Mouse (Mus musculus) forebrain, embryonic 15.5 days (tissue): ENCODE data around the gene Rpl13. TPM values are rescaled to one million over a fixed set of nuclear protein-coding genes. Genes with fewer than 3 reads are reported as not detected.

Experiments
- ATAC-seq: fragments of 200-750 bp; cut with Nextera tagmentation; replicated peaks from 2 replicates; pipeline ENCODE4 v1.8.0; 2017; ENCODE audit warnings: mild to moderate bottlenecking, moderate TSS enrichment, moderate library complexity
- H3K27ac ChIP-seq: fragments of 300-500 bp; sonication (generic); replicated peaks from 2 replicates; pipeline ENCODE4 v1.5.1; 2015; ENCODE audit warnings: mild to moderate bottlenecking, inconsistent platforms
- H3K27me3 ChIP-seq: fragments of 300-500 bp; sonication (generic); 2 replicates; pipeline ENCODE4 v1.6.1; 2015; ENCODE audit warnings: inconsistent platforms
- H3K36me3 ChIP-seq: fragments of 300-500 bp; sonication (generic); 2 replicates; pipeline ENCODE4 v1.6.1; 2015; ENCODE audit warnings: mild to moderate bottlenecking, inconsistent platforms
- H3K4me1 ChIP-seq: fragments of 300-500 bp; sonication (generic); 2 replicates; pipeline ENCODE4 v1.6.1; 2015; ENCODE audit warnings: inconsistent platforms
- H3K4me2 ChIP-seq: fragments of 300-500 bp; sonication (generic); replicated peaks from 2 replicates; pipeline ENCODE4 v1.6.1; 2015; ENCODE audit warnings: mild to moderate bottlenecking, inconsistent platforms
- H3K4me3 ChIP-seq: fragments of 300-500 bp; sonication (generic); 2 replicates; pipeline ENCODE4 v1.5.1; 2015; ENCODE audit warnings: mild to moderate bottlenecking, inconsistent platforms
- H3K9ac ChIP-seq: fragments of 300-500 bp; sonication (generic); replicated peaks from 2 replicates; pipeline ENCODE4 v1.6.1; 2015; ENCODE audit warnings: mild to moderate bottlenecking, inconsistent platforms
- H3K9me3 ChIP-seq: fragments of 300-500 bp; sonication (generic); 2 replicates; pipeline ENCODE4 v1.6.1; 2016; ENCODE audit warnings: inconsistent platforms
- WGBS: fragments of 180-500 bp; shearing (Covaris S2); methylation state at CpG from one replicate; pipeline ENCODE4 v1.1.7; 2015; ENCODE audit warnings: mixed read lengths; 5-methylcytosine and 5-hydroxymethylcytosine counted together
- polyA plus RNA-seq: library from polyadenylated mRNA; unstranded; fragments of >200 nt; fragmentation: Nextera tagmentation; extraction: Ambion mirVana; gene quantifications from 2 replicates; pipeline ENCODE4 v1.2.1, GENCODE M21; 2015

Gene Rpl13
- 886 and 899 TPM in 2 replicates for polyA plus RNA-seq

- peak; percentile 97 for ATAC-seq
- peaks cover 32% of the 10 kb centered on the region for H3K36me3 ChIP-seq
- H3K4me3 ChIP-seq = peak within 1 kb of the TSS; percentile 85
- H3K9ac ChIP-seq = peak within 1 kb of the TSS; percentile 95
- no peaks in the 10 kb centered on the region for H3K9me3 ChIP-seq
- peak within 1 kb of the TSS; percentile 95 for H3K27ac ChIP-seq
- peak within 1 kb of the TSS; percentile 69 for H3K4me2 ChIP-seq
- H3K4me1 ChIP-seq = peaks cover 19% of the 10 kb centered on the region
- no peaks in the 10 kb centered on the region for H3K27me3 ChIP-seq
- 1% methylated on average over 48 of the region's 56 CpGs for WGBS
Measured at GRCm38 (mm10) chr8:123101735-123102685, at the start of gene Rpl13. Rpl13 (plus strand) TSS chr8:123102350.

GRCm38 (mm10) chr8:123062721-123063120 is 39.4 kb upstream of the Rpl13 start, which contains the start of gene Spg7:
Spg7 (plus strand) TSS chr8:123062942.
- no peak within 1 kb of the TSS for H3K4me3 ChIP-seq
- peaks cover 25% of the 10 kb centered on the region for H3K4me1 ChIP-seq
- H3K27me3 ChIP-seq = no peaks in the 10 kb centered on the region
- no peaks in the 10 kb centered on the region for H3K9me3 ChIP-seq
- 0 out of 2 replicates have a peak within 1 kb of the TSS, but pooled peaks have one; percentile 87 for H3K9ac ChIP-seq
- no peak within 1 kb of the TSS for H3K4me2 ChIP-seq
- H3K36me3 ChIP-seq = no peaks in the 10 kb centered on the region; the same call in 1 of the 2 replicates
- ATAC-seq = no peak
- H3K27ac ChIP-seq = no peak within 1 kb of the TSS
- 74% methylated on average over 7 of the region's 7 CpGs for WGBS

- Histone ChIP-seq H3K27me3 (no peaks in the 10 kb centered on the region), H3K9me3 (no peaks in the 10 kb centered on the region), H3K36me3 (no peaks in the 10 kb centered on the region; the same call in 1 of the 2 replicates), H3K27ac (peak overlapping the region; percentile 94; the same call in 1 of the 2 replicates), H3K4me3 (peak overlapping the region; percentile 84; the same call in 1 of the 2 replicates), H3K4me1 (peaks cover 25% of the 10 kb centered on the region), H3K9ac (peak overlapping the region; percentile 87), H3K4me2 (peak overlapping the region; percentile 63)
- WGBS = 78% methylated on average over 4 of the region's 4 CpGs
- no peak for ATAC-seq
Measured at GRCm38 (mm10) chr8:123064072-123064471, 38.1 kb upstream of the Rpl13 start.

DNA sequence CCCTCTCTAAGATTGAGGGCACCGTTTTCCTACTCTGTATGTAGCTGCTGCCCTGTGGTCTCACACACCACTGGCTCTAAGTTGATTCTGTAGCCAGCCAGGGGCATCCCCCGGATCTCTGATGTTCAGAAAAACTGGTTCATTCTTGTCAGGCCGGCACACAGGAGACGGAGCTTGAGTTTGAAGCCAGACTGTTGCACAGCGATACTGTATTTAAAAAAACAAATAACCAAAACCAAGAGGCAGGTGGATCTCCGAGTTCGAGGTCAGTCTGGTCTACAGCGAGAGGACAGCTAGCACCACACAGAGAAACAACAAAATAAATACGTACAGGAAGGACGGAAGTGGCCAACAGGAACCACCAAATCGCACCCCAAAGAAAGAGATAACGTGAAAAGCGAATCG is 37.3 kb upstream of the Rpl13 start:
- Histone ChIP-seq H3K4me2 (peak overlapping the region; percentile 63), H3K4me1 (peaks cover 25% of the 10 kb centered on the region)
- WGBS = 2% methylated on average over 14 of the region's 14 CpGs

DNA sequence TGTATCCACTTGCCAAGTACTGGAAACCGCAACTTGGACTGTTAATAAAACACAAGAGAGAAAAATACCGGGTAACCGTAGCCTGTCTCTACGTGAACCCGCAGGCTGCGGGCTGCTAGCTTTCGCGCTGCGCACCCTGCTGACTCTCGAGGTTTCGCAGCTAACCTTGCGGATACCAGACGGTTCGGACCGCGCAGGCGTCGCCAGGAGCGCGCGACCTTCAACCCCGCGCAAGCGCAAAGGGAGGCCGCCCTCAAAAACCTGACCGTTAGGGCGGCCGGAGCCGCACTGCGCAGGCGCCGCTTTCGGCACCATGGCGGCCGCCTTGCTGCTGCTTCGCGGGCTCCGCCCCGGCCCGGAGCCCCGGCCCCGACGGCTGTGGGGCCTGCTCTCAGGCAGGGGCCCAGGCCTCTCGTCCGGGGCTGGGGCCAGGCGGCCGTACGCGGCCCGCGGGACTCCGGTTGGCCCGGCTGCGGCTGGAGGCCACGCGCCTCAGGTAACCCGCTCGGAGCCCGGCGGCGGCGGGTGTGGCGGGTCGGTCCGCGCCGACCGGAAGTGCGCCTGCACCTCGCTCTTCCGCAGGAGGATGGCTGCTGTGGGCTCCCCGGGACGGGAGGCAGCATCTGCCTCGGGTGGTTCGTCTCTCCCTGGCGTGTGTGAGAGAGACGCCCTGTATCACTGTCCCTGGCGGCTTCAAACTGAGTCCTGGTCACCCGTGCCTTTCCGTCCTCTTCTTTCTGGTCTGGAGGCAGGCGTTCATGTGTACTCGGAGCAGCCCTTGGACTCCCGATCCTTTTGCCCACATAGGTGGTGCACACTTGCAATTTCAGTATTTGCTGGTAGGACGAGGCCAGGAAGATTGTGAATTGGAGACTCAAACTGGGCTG is 36.7 kb upstream of the Rpl13 start:
- peaks cover 4% of the 10 kb centered on the region for H3K36me3 ChIP-seq
- under 1% methylated on average over 84 of the region's 84 CpGs for WGBS

More for the DNA sequence above, 37.3 kb upstream of the Rpl13 start:
- no peaks in the 10 kb centered on the region; the same call in 1 of the 2 replicates for H3K36me3 ChIP-seq
- H3K9me3 ChIP-seq = no peaks in the 10 kb centered on the region
- peak overlapping the region; percentile 87 for H3K9ac ChIP-seq
- ATAC-seq = peak; percentile 47
- peak overlapping the region; percentile 94 for H3K27ac ChIP-seq
- H3K27me3 ChIP-seq = no peaks in the 10 kb centered on the region
- H3K4me3 ChIP-seq = peak overlapping the region; percentile 84

GRCm38 (mm10) chr8:123066101-123066683 is 36.0 kb upstream of the Rpl13 start:
- ATAC-seq = no peak
- Histone ChIP-seq H3K36me3 (peaks cover 7% of the 10 kb centered on the region), H3K27me3 (no peaks in the 10 kb centered on the region), H3K9me3 (no peaks in the 10 kb centered on the region), H3K4me3 (peak overlapping the region; percentile 84), H3K4me1 (peaks cover 25% of the 10 kb centered on the region), H3K27ac (peak overlapping the region; percentile 94), H3K4me2 (peak overlapping the region; percentile 63), H3K9ac (peak overlapping the region; percentile 87)
- WGBS = 32% methylated on average over 7 of the region's 7 CpGs

More for the DNA sequence above, 36.7 kb upstream of the Rpl13 start:
- peaks cover 25% of the 10 kb centered on the region for H3K4me1 ChIP-seq
- peak overlapping the region; percentile 84 for H3K4me3 ChIP-seq
- H3K27me3 ChIP-seq = no peaks in the 10 kb centered on the region
- no peaks in the 10 kb centered on the region for H3K9me3 ChIP-seq
- ATAC-seq = peak; percentile 97
- peak overlapping the region; percentile 94 for H3K27ac ChIP-seq
- H3K4me2 ChIP-seq = peak overlapping the region; percentile 63
- H3K9ac ChIP-seq = peak overlapping the region; percentile 87

DNA sequence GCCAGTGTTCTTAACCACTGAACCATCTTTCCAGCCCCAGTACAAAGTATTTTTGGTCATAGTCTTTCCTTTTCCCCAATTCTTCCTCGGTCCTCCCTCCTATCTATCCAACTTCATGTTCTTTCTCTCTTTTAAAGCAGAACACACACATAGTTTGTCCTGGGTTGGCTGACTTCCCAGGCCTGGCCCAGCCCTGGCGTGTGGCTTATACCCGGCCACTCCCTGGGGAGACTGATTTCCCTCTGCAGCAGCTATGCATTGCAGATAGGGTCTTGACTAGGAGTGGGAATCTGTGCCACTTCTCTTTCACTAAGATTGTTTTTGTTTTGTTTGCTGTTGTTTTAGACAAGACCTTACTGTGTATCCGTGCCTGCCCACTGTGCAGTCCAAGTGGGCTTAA is 31.0 kb upstream of the Rpl13 start:
- ATAC-seq = no peak
- no peak overlapping the region for H3K9ac ChIP-seq
- H3K9me3 ChIP-seq = no peaks in the 10 kb centered on the region
- WGBS = 81% methylated on average over 4 of the region's 4 CpGs
- no peak overlapping the region for H3K4me3 ChIP-seq
- H3K27ac ChIP-seq = no peak overlapping the region
- no peak overlapping the region for H3K4me2 ChIP-seq
- H3K4me1 ChIP-seq = peaks cover 11% of the 10 kb centered on the region
- H3K36me3 ChIP-seq = peaks cover 39% of the 10 kb centered on the region
- H3K27me3 ChIP-seq = no peaks in the 10 kb centered on the region

- Histone ChIP-seq H3K9me3 (no peaks in the 10 kb centered on the region), H3K27ac (no peak overlapping the region), H3K4me3 (no peak overlapping the region), H3K4me1 (no peaks in the 10 kb centered on the region), H3K4me2 (no peak overlapping the region), H3K9ac (no peak overlapping the region), H3K27me3 (no peaks in the 10 kb centered on the region), H3K36me3 (peaks cover 79% of the 10 kb centered on the region)
- WGBS = 93% methylated on average over 6 of the region's 6 CpGs
- no peak for ATAC-seq
Measured at GRCm38 (mm10) chr8:123077213-123077612, 24.9 kb upstream of the Rpl13 start.

DNA sequence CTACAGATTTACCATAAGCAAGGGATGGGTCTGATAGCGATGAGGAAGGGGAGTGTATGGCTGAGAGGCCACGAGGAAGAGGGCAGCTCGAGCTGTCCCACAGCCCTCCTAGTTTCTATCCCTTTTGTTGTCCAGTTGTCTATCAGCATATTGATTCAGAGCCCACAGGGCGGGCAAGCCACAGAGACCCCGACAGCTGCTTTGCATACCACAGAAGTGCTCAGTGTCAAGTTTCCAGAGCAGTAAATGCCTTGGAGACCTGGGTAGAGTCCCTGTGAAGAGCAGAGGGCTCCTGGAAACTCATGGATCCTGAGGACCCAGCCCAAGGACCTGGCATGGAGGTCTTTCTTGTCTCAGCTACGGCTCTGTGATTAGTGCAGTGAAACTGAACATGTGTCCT is 19.2 kb upstream of the Rpl13 start:
- Histone ChIP-seq H3K27ac (no peak overlapping the region), H3K27me3 (no peaks in the 10 kb centered on the region), H3K9me3 (no peaks in the 10 kb centered on the region), H3K9ac (no peak overlapping the region), H3K4me3 (no peak overlapping the region), H3K4me2 (no peak overlapping the region), H3K36me3 (peaks cover 90% of the 10 kb centered on the region), H3K4me1 (no peaks in the 10 kb centered on the region)
- 83% methylated on average over 6 of the region's 6 CpGs for WGBS
- ATAC-seq = no peak

- WGBS = 88% methylated on average over 12 of the region's 12 CpGs
- H3K27ac ChIP-seq = no peak overlapping the region
- H3K9ac ChIP-seq = no peak overlapping the region
- H3K36me3 ChIP-seq = peaks cover 90% of the 10 kb centered on the region
- no peaks in the 10 kb centered on the region for H3K9me3 ChIP-seq
- H3K27me3 ChIP-seq = no peaks in the 10 kb centered on the region
- H3K4me3 ChIP-seq = no peak overlapping the region
- H3K4me2 ChIP-seq = no peak overlapping the region
- H3K4me1 ChIP-seq = no peaks in the 10 kb centered on the region
- ATAC-seq = no peak
Measured at GRCm38 (mm10) chr8:123083610-123084009, 18.5 kb upstream of the Rpl13 start.

DNA sequence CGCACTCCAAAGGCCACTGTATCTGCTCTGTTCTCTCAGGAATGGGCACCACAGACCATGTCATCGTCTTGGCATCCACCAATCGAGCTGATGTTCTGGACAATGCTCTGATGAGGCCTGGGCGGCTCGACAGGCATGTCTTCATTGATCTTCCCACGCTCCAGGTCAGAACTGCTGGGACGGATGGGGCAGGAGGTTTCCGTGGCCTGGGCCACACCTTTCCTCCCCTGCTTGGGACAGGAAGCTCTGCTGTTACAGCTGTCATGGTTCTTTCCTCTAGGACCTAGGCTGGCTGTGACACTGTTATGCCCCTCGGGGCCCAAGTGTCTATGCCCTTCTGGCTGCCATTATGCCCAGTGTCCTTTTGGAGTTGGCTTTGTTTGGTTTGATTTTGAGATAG is 14.9 kb upstream of the Rpl13 start:
- no peaks in the 10 kb centered on the region for H3K4me1 ChIP-seq
- H3K9ac ChIP-seq = no peak overlapping the region
- H3K27me3 ChIP-seq = no peaks in the 10 kb centered on the region
- H3K4me3 ChIP-seq = no peak overlapping the region
- no peak for ATAC-seq
- H3K36me3 ChIP-seq = peaks cover 94% of the 10 kb centered on the region
- no peak overlapping the region for H3K27ac ChIP-seq
- WGBS = 91% methylated on average over 9 of the region's 9 CpGs
- H3K9me3 ChIP-seq = no peaks in the 10 kb centered on the region
- H3K4me2 ChIP-seq = no peak overlapping the region
